Mouse (Mus musculus) neural tube, embryonic 15.5 days (tissue): ENCODE data around the gene Mettl24. TPM values are rescaled to one million over a fixed set of nuclear protein-coding genes. Genes with fewer than 3 reads are reported as not detected.

ENCODE experiments used
- ATAC-seq: fragments of 200-750 bp; cut with Nextera tagmentation; 2 replicates; pipeline ENCODE4 v1.8.0; 2017; ENCODE audit warnings: mild to moderate bottlenecking, moderate TSS enrichment, moderate library complexity; ENCODE audit not compliant: low FRiP score
- H3K27ac ChIP-seq: fragments of 300-500 bp; sonication (generic); replicated peaks from 2 replicates; pipeline ENCODE4 v1.5.1; 2015; ENCODE audit warnings: mild to moderate bottlenecking, inconsistent platforms
- H3K27me3 ChIP-seq: fragments of 300-500 bp; sonication (generic); replicated peaks from 2 replicates; pipeline ENCODE4 v1.6.1; 2015; ENCODE audit warnings: inconsistent platforms
- H3K36me3 ChIP-seq: fragments of 300-500 bp; sonication (generic); 2 replicates; pipeline ENCODE4 v1.6.1; 2015; ENCODE audit warnings: inconsistent platforms
- H3K4me1 ChIP-seq: fragments of 300-500 bp; sonication (generic); 2 replicates; pipeline ENCODE4 v1.6.1; 2015; ENCODE audit warnings: inconsistent platforms
- H3K4me2 ChIP-seq: fragments of 300-500 bp; sonication (generic); 2 replicates; pipeline ENCODE4 v1.6.1; 2015; ENCODE audit warnings: inconsistent platforms, mild to moderate bottlenecking, moderate library complexity
- H3K4me3 ChIP-seq: fragments of 300-500 bp; sonication (generic); replicated peaks from 2 replicates; pipeline ENCODE4 v1.5.1; 2015; ENCODE audit warnings: mild to moderate bottlenecking, inconsistent platforms
- H3K9ac ChIP-seq: fragments of 300-500 bp; sonication (generic); replicated peaks from 2 replicates; pipeline ENCODE4 v1.6.1; 2015; ENCODE audit warnings: mild to moderate bottlenecking, inconsistent platforms
- H3K9me3 ChIP-seq: fragments of 300-500 bp; sonication (generic); replicated peaks from 2 replicates; pipeline ENCODE4 v1.6.1; 2016; ENCODE audit warnings: inconsistent platforms
- WGBS: fragments of 180-500 bp; shearing (Covaris S2); methylation state at CpG from one replicate; pipeline ENCODE4 v1.1.7; 2015; ENCODE audit warnings: mixed read lengths; 5-methylcytosine and 5-hydroxymethylcytosine counted together
- polyA plus RNA-seq: library from polyadenylated mRNA; unstranded; fragments of >200 nt; fragmentation: Nextera tagmentation; extraction: Ambion mirVana; gene quantifications from 2 replicates; pipeline ENCODE4 v1.2.1, GENCODE M21; 2015

Gene Mettl24
- polyA plus RNA-seq, 1 experiment from 2014 or later: 1.2 TPM

DNA sequence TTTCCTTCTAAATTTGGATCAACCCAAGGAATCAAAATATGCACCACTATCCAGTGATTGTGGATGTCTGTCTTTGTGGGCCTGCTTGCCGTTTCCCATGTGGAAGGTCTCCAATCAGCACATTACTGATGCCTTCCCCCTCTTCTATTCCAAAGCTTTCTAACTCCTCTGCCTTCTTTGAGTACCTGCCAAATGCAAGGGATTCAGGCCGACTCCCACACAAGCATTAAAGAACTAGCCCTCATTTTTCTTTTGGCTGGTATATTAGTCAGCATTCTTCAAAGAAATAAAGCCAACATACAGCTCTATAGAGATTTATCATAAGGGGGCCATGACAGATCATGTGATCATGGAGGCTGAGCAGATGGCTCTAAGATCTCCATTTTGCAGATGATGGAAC is 31.4 kb upstream of the Mettl24 start:
- H3K27ac ChIP-seq: no peak overlapping the region
- no peak overlapping the region for H3K9ac ChIP-seq
- peaks cover 4% of the 10 kb centered on the region; the same call in 1 of the 2 replicates for H3K4me1 ChIP-seq
- no peak overlapping the region for H3K4me3 ChIP-seq
- no peak overlapping the region for H3K4me2 ChIP-seq
- 61% methylated on average over 2 of the region's 2 CpGs for WGBS
- H3K9me3 ChIP-seq: no peaks in the 10 kb centered on the region
- no peaks in the 10 kb centered on the region for H3K27me3 ChIP-seq
- no peak for ATAC-seq
- no peaks in the 10 kb centered on the region for H3K36me3 ChIP-seq

DNA sequence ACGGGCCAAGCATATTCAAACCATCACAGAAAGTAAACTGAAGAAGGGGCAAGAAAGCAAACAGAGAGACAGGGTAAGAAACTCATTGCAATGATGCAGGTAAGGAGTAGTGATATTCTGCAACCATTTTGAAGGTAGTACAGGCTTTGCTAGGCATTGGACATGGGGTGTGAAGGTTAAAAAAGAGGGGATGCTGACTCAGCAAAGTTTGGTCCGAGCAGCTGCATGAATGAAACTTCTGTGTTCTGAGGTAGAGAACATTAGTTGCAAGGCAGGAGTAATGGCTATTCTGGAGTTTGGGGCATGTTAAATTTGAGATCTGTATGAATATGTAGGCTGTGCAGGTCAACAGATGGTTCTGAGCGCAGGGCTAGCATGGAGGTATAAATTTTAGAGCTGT is 17.8 kb upstream of the Mettl24 start:
- H3K9me3 ChIP-seq: no peaks in the 10 kb centered on the region
- H3K4me3 ChIP-seq: no peak overlapping the region
- WGBS: 79% methylated on average over 3 of the region's 3 CpGs
- H3K36me3 ChIP-seq: no peaks in the 10 kb centered on the region
- no peaks in the 10 kb centered on the region for H3K4me1 ChIP-seq
- no peak overlapping the region for H3K9ac ChIP-seq
- no peak overlapping the region for H3K27ac ChIP-seq
- no peak for ATAC-seq
- no peaks in the 10 kb centered on the region for H3K27me3 ChIP-seq
- no peak overlapping the region for H3K4me2 ChIP-seq

DNA sequence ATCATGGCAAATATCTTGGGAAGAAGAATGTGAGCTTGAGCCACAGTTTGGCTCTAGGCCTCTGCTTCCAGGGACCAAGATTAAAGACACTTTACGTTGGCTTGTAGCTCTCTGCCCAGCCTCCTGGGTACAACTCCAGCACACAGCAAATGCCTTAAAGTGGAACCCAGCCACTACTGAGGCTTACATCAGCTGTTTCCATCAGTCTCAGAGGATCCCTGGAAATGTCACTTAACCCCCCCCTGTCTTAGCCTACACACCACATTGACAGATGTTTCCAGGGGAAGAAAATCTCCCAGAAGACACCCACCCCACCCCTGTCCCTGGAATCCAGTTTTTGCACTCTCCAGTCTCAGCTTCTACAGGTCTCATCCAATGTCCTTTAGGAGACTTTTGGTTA is 16.1 kb upstream of the Mettl24 start:
- Histone ChIP-seq H3K4me2 (no peak overlapping the region), H3K9me3 (no peaks in the 10 kb centered on the region), H3K9ac (no peak overlapping the region), H3K36me3 (no peaks in the 10 kb centered on the region), H3K4me1 (no peaks in the 10 kb centered on the region), H3K27me3 (no peaks in the 10 kb centered on the region), H3K27ac (no peak overlapping the region), H3K4me3 (no peak overlapping the region)
- WGBS: 85% methylated on average over 1 of the region's 1 CpGs
- no peak for ATAC-seq

DNA sequence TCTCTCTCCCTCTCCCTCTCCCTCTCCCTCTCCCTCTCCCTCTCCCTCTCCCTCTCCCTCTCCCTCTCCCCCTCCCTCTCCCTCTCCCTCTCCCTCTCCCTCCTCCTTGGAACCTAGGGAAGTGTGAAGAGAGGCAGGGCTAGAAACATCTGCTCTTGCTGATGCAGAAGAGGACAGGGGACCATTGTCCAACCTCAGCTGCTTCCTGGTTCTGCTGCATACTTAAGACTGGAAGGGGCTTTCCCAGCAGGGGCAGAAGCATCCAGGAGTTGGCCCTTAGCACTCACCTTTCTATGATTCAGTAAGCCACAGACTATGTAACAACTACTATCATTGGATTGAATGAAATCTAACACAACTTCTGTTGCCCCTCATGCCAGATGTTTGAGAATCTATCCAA is 14.4 kb upstream of the Mettl24 start:
- Histone ChIP-seq H3K27me3 (no peaks in the 10 kb centered on the region), H3K27ac (no peak overlapping the region), H3K4me2 (no peak overlapping the region), H3K4me1 (peaks cover 10% of the 10 kb centered on the region; the same call in 1 of the 2 replicates), H3K36me3 (no peaks in the 10 kb centered on the region), H3K9me3 (no peaks in the 10 kb centered on the region), H3K9ac (no peak overlapping the region), H3K4me3 (no peak overlapping the region)
- ATAC-seq: no peak

DNA sequence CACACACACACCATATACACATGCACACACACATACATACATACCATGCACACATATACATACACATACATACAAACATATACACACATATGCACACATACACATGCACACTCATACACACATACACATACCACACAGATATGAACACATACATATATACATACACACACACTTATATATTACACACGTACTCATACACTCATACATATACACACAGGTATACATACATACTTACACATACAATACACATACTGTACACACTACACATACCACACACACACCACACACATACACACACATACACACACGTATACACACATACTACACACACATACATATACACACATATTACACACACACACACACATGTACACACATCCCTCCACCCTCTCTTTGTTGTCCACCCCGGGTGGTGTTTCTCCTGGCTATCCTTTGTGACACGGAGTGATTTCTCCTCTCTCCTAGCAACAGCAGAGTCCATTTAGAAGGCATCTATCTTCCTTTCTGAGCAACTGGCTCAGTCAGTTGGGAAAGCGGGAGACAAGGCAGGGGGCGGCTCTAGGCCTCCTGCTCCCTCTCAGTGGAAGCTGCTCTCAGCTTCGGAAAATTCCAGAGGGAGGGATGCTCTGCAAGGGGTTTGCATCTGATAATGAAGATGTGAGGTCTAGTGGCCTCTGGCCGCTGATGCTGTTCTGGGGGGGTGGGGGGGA is 10.3 kb upstream of the Mettl24 start:
- Histone ChIP-seq H3K27me3 (no peaks in the 10 kb centered on the region), H3K4me3 (no peak overlapping the region), H3K9me3 (no peaks in the 10 kb centered on the region), H3K36me3 (no peaks in the 10 kb centered on the region), H3K4me2 (no peak overlapping the region), H3K4me1 (peaks cover 18% of the 10 kb centered on the region), H3K9ac (no peak overlapping the region), H3K27ac (no peak overlapping the region)
- peak; percentile 43; the same call in 1 of the 2 replicates for ATAC-seq
- 34% methylated on average over 8 of the region's 8 CpGs for WGBS

GRCm38 (mm10) chr10:40673297-40673665 is 9.8 kb upstream of the Mettl24 start:
- Histone ChIP-seq H3K9ac (no peak overlapping the region), H3K27ac (no peak overlapping the region), H3K36me3 (no peaks in the 10 kb centered on the region), H3K9me3 (no peaks in the 10 kb centered on the region), H3K4me2 (no peak overlapping the region), H3K4me3 (no peak overlapping the region), H3K27me3 (no peaks in the 10 kb centered on the region), H3K4me1 (peaks cover 18% of the 10 kb centered on the region)
- WGBS: 53% methylated on average over 7 of the region's 7 CpGs
- ATAC-seq: peak; percentile 40; the same call in 1 of the 2 replicates

DNA sequence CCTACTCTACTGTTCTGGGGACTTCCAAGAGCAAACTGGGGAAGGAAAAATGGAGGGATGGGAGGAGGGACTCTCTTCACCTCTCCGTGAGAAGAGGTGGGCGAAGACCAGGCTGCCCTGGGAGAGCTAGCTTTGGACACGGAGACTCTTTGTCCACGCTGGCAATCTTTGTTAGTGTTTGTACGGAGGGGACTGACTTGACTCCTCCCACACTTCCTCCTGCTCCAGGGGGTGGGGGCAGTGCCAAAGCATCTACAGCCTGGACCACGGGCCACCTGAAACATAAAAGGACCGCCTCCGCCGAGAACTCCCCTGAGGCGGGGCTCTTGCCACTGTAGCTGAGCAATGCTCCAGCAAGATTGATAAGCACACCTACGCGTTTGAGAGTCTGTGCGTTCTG is 8.9 kb upstream of the Mettl24 start:
- H3K27ac ChIP-seq: no peak overlapping the region
- H3K4me3 ChIP-seq: peak overlapping the region; percentile 14
- H3K36me3 ChIP-seq: no peaks in the 10 kb centered on the region
- WGBS: 11% methylated on average over 13 of the region's 13 CpGs
- peak overlapping the region; percentile 54 for H3K4me2 ChIP-seq
- peak; percentile 55 for ATAC-seq
- H3K9ac ChIP-seq: 0 out of 2 replicates have a peak overlapping the region, but pooled peaks have one; percentile 20
- H3K9me3 ChIP-seq: no peaks in the 10 kb centered on the region
- H3K27me3 ChIP-seq: no peaks in the 10 kb centered on the region
- peaks cover 18% of the 10 kb centered on the region for H3K4me1 ChIP-seq

- H3K9ac ChIP-seq: no peak overlapping the region
- WGBS: 85% methylated on average over 7 of the region's 7 CpGs
- no peaks in the 10 kb centered on the region for H3K9me3 ChIP-seq
These were observed 7.2 kb upstream of the Mettl24 start for GRCm38 (mm10) chr10:40675921-40676320.

DNA sequence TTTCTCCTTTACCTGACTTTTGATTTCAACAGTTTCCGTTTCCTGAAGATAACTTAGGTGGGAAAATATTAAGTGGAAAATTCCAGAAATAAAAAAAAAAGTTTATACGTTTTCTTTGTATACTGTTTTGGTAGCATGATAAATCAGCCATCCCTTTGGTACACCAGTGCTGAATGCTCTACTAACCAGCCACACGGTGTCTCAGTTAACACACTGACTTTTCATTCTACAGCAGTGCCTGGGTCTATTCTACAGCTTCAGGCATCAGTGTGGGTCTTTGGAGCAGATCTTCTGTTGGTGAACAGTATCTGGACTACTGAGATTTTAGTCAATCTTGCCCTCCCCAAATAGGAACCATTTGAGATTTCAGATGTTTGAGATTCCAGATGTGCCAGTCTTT is 4.6 kb upstream of the Mettl24 start:
- H3K9ac ChIP-seq: no peak overlapping the region
- 82% methylated on average over 3 of the region's 3 CpGs for WGBS
- ATAC-seq: no peak
- H3K4me2 ChIP-seq: no peak overlapping the region
- H3K27me3 ChIP-seq: no peaks in the 10 kb centered on the region
- no peaks in the 10 kb centered on the region for H3K9me3 ChIP-seq
- H3K4me3 ChIP-seq: no peak overlapping the region
- H3K4me1 ChIP-seq: peaks cover 21% of the 10 kb centered on the region
- H3K36me3 ChIP-seq: no peaks in the 10 kb centered on the region
- H3K27ac ChIP-seq: no peak overlapping the region

More at GRCm38 (mm10) chr10:40675921-40676320, 7.2 kb upstream of the Mettl24 start:
- Histone ChIP-seq H3K27ac (no peak overlapping the region), H3K4me3 (no peak overlapping the region), H3K4me2 (no peak overlapping the region), H3K36me3 (no peaks in the 10 kb centered on the region), H3K27me3 (no peaks in the 10 kb centered on the region), H3K4me1 (peaks cover 18% of the 10 kb centered on the region)
- no peak for ATAC-seq

DNA sequence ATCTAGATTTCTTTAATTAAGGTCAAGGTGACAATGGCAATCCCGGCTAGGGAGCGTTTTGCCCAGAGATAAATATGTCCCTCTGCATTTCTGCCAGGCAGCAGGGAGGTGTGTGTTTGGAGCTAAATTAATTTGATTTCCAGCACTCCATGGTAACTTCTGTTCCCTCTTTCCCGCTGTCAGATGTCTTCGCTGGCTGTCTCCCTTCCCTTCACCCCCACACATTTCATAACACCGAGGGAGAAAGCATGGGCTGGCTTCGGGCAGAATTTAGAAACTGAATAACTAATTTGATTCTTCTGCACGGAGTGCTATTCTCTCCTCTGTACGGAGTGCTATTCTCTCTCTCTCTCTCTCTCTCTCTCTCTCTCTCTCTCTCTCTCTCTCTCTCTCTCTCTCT is 612 bp upstream of the Mettl24 start:
- no peaks in the 10 kb centered on the region for H3K9me3 ChIP-seq
- WGBS: 32% methylated on average over 8 of the region's 8 CpGs
- peaks cover 16% of the 10 kb centered on the region for H3K4me1 ChIP-seq
- no peak overlapping the region for H3K27ac ChIP-seq
- peak overlapping the region; percentile 56; the same call in 1 of the 2 replicates for H3K4me3 ChIP-seq
- no peaks in the 10 kb centered on the region for H3K36me3 ChIP-seq
- peak overlapping the region; percentile 99 for H3K4me2 ChIP-seq
- H3K27me3 ChIP-seq: no peaks in the 10 kb centered on the region
- no peak overlapping the region for H3K9ac ChIP-seq
- ATAC-seq: no peak

DNA sequence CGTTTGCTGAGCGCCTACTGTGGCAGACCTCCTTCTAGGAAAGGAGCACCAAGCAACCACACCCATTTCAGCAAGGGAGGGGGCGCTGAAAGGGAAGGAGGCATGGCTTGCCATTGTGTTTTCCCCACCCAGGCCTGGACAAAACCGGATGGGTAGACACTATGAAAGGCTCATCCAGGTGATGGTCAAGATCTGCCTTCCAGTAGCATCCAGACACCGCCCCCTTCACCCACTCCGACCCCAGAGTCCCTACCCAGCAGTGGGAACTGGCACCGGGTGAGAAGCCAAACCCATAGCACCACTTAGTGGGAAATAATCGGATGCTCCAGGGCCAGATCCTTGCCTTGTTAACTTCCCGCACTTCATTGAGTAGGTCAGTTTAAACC is 779 bp downstream of the Mettl24 start:
- Histone ChIP-seq H3K9ac (no peak overlapping the region), H3K9me3 (no peaks in the 10 kb centered on the region), H3K27me3 (no peaks in the 10 kb centered on the region), H3K36me3 (no peaks in the 10 kb centered on the region), H3K27ac (no peak overlapping the region), H3K4me3 (peak overlapping the region; percentile 56), H3K4me1 (peaks cover 23% of the 10 kb centered on the region), H3K4me2 (peak overlapping the region; percentile 99)
- 64% methylated on average over 9 of the region's 9 CpGs for WGBS
- ATAC-seq: no peak

DNA sequence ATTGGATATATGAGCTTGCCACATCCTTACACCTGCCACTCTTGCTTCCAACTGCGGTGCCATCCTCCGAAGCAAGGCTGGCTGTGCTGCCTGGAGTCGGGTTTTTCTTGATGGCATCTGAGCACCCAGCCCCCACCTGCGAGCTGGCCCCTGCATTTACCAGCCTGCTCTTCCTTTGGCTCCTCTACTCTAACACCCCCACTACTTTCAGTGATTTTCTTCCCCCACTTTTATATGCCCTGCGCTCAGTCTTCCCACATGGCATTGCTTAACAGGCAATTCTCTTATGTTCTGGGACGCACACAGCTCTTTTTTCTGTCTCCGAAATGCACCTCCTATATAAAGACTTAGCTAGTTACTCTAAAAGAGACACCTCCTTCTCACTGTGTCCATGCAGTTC is 1.2 kb downstream of the Mettl24 start:
- Histone ChIP-seq H3K27me3 (no peaks in the 10 kb centered on the region), H3K4me2 (no peak overlapping the region), H3K27ac (no peak overlapping the region), H3K4me3 (no peak overlapping the region), H3K4me1 (peaks cover 24% of the 10 kb centered on the region), H3K9me3 (no peaks in the 10 kb centered on the region), H3K36me3 (no peaks in the 10 kb centered on the region), H3K9ac (no peak overlapping the region)
- no peak for ATAC-seq
- 98% methylated on average over 7 of the region's 7 CpGs for WGBS
